Mouse (Mus musculus) heart, embryonic 11.5 days (tissue): Measurements from ENCODE around the gene Gm28635. TPM values are rescaled to one million over a fixed set of nuclear protein-coding genes. Genes with fewer than 3 reads are reported as not detected.

Experiments
- ATAC-seq: fragments of 200-750 bp; cut with Nextera tagmentation; replicated peaks from 2 replicates; pipeline ENCODE4 v1.8.0; 2017; ENCODE audit warnings: moderate library complexity; ENCODE audit not compliant: insufficient number of reproducible peaks, low FRiP score, low TSS enrichment
- H3K27ac ChIP-seq: fragments of 300-500 bp; sonication (generic); 2 replicates; pipeline ENCODE4 v1.5.1; 2014; ENCODE audit warnings: mild to moderate bottlenecking, low read depth, low read length
- H3K27me3 ChIP-seq: fragments of 300-500 bp; sonication (generic); 2 replicates; pipeline ENCODE4 v1.6.1; 2014; ENCODE audit warnings: mild to moderate bottlenecking, low read length, mixed read lengths; ENCODE audit not compliant: control insufficient read depth, insufficient read depth
- H3K36me3 ChIP-seq: fragments of 300-500 bp; sonication (generic); 2 replicates; pipeline ENCODE4 v1.6.1; 2014; ENCODE audit warnings: mild to moderate bottlenecking, low read length, moderate library complexity, mixed read lengths; ENCODE audit not compliant: control insufficient read depth, insufficient read depth
- H3K4me1 ChIP-seq: fragments of 300-500 bp; sonication (generic); 2 replicates; pipeline ENCODE4 v1.6.1; 2014; ENCODE audit warnings: low read length; ENCODE audit not compliant: control insufficient read depth, insufficient read depth
- H3K4me2 ChIP-seq: fragments of 300-500 bp; sonication (generic); 2 replicates; pipeline ENCODE4 v1.6.1; 2014; ENCODE audit warnings: mild to moderate bottlenecking, moderate library complexity
- H3K4me3 ChIP-seq: fragments of 300-500 bp; sonication (generic); 2 replicates; pipeline ENCODE4 v1.5.1; 2014; ENCODE audit warnings: low read depth, low read length
- H3K9ac ChIP-seq: fragments of 300-500 bp; sonication (generic); 2 replicates; pipeline ENCODE4 v1.6.1; 2014; ENCODE audit warnings: mild to moderate bottlenecking, low read depth, low read length, moderate library complexity
- H3K9me3 ChIP-seq: fragments of 300-500 bp; sonication (generic); replicated peaks from 2 replicates; pipeline ENCODE4 v1.6.1; 2016; ENCODE audit warnings: low read length; ENCODE audit not compliant: control insufficient read depth
- WGBS: fragments of 180-500 bp; shearing (Covaris S2); extraction: QIAGEN DNeasy Blood & Tissue Kit; methylation state at CpG from one replicate; pipeline ENCODE4 v1.1.7; 2014; ENCODE audit not compliant: insufficient replicate concordance; 5-methylcytosine and 5-hydroxymethylcytosine counted together
- polyA plus RNA-seq: library from polyadenylated mRNA; unstranded; fragments of >200 nt; fragmentation: Nextera tagmentation; extraction: Ambion mirVana; gene quantifications from 2 replicates; pipeline ENCODE4 v1.2.1, GENCODE M21; 2014

Gm28635 gene
- polyA plus RNA-seq, 1 experiment from 2014 or later = not detected

GRCm38 (mm10) chr2:84636231-84636741 is 41.6 kb downstream of the Gm28635 start:
- H3K27me3 ChIP-seq = no peaks in the 10 kb centered on the region
- WGBS = 17% methylated on average over 8 of the region's 8 CpGs
- no peaks in the 10 kb centered on the region for H3K36me3 ChIP-seq
- peak overlapping the region; percentile 31 for H3K4me3 ChIP-seq
- H3K27ac ChIP-seq = peak overlapping the region; percentile 98
- H3K4me2 ChIP-seq = peak overlapping the region; percentile 61
- no peak for ATAC-seq
- peaks cover 83% of the 10 kb centered on the region for H3K4me1 ChIP-seq
- H3K9ac ChIP-seq = peak overlapping the region; percentile 64
- no peaks in the 10 kb centered on the region for H3K9me3 ChIP-seq

GRCm38 (mm10) chr2:84635611-84636010 is 42.2 kb downstream of the Gm28635 start:
- Histone ChIP-seq H3K4me2 (peak overlapping the region; percentile 61), H3K4me1 (peaks cover 78% of the 10 kb centered on the region), H3K27ac (peak overlapping the region; percentile 98), H3K9me3 (no peaks in the 10 kb centered on the region), H3K27me3 (no peaks in the 10 kb centered on the region), H3K9ac (peak overlapping the region; percentile 64), H3K36me3 (no peaks in the 10 kb centered on the region), H3K4me3 (peak overlapping the region; percentile 31; the same call in 1 of the 2 replicates)
- peak; percentile 88 for ATAC-seq
- 2% methylated on average over 2 of the region's 2 CpGs for WGBS

- ATAC-seq = no peak
- peak overlapping the region; percentile 31 for H3K4me3 ChIP-seq
These were observed 42.8 kb downstream of the Gm28635 start for GRCm38 (mm10) chr2:84634934-84635482.

GRCm38 (mm10) chr2:84634006-84634405 is 43.8 kb downstream of the Gm28635 start:
- Histone ChIP-seq H3K9me3 (no peaks in the 10 kb centered on the region), H3K27ac (peak overlapping the region; percentile 98), H3K36me3 (no peaks in the 10 kb centered on the region), H3K27me3 (no peaks in the 10 kb centered on the region), H3K4me2 (peak overlapping the region; percentile 61), H3K4me1 (peaks cover 71% of the 10 kb centered on the region), H3K4me3 (peak overlapping the region; percentile 5; the same call in 1 of the 2 replicates), H3K9ac (peak overlapping the region; percentile 64)
- ATAC-seq = no peak
- WGBS = 29% methylated on average over 4 of the region's 4 CpGs

More at GRCm38 (mm10) chr2:84634934-84635482, 42.8 kb downstream of the Gm28635 start:
- Histone ChIP-seq H3K36me3 (no peaks in the 10 kb centered on the region), H3K9me3 (no peaks in the 10 kb centered on the region), H3K27ac (peak overlapping the region; percentile 98), H3K27me3 (no peaks in the 10 kb centered on the region), H3K4me2 (peak overlapping the region; percentile 61), H3K9ac (peak overlapping the region; percentile 64), H3K4me1 (peaks cover 73% of the 10 kb centered on the region)
- WGBS = 15% methylated on average over 4 of the region's 4 CpGs

GRCm38 (mm10) chr2:84632999-84633398 is 44.8 kb downstream of the Gm28635 start:
- 0% methylated on average over 3 of the region's 3 CpGs for WGBS
- Histone ChIP-seq H3K36me3 (no peaks in the 10 kb centered on the region), H3K4me2 (peak overlapping the region; percentile 54), H3K27me3 (no peaks in the 10 kb centered on the region), H3K9me3 (no peaks in the 10 kb centered on the region), H3K9ac (peak overlapping the region; percentile 64), H3K27ac (peak overlapping the region; percentile 98), H3K4me3 (no peak overlapping the region), H3K4me1 (peaks cover 65% of the 10 kb centered on the region)
- ATAC-seq = no peak; the same call in 1 of the 2 replicates

GRCm38 (mm10) chr2:84632001-84632400 is 45.8 kb downstream of the Gm28635 start:
- H3K4me3 ChIP-seq = no peak overlapping the region
- no peaks in the 10 kb centered on the region for H3K27me3 ChIP-seq
- H3K36me3 ChIP-seq = no peaks in the 10 kb centered on the region
- WGBS = 89% methylated on average over 1 of the region's 1 CpGs
- no peak overlapping the region for H3K9ac ChIP-seq
- no peak for ATAC-seq
- H3K9me3 ChIP-seq = no peaks in the 10 kb centered on the region
- peak overlapping the region; percentile 54; the same call in 1 of the 2 replicates for H3K4me2 ChIP-seq
- peaks cover 63% of the 10 kb centered on the region for H3K4me1 ChIP-seq
- peak overlapping the region; percentile 98 for H3K27ac ChIP-seq

GRCm38 (mm10) chr2:84627036-84627435 is 50.8 kb downstream of the Gm28635 start:
- no peak for ATAC-seq
- Histone ChIP-seq H3K27ac (peak overlapping the region; percentile 46), H3K9me3 (no peaks in the 10 kb centered on the region), H3K4me3 (no peak overlapping the region), H3K4me2 (no peak overlapping the region), H3K9ac (0 out of 2 replicates have a peak overlapping the region, but pooled peaks have one; percentile 23), H3K27me3 (no peaks in the 10 kb centered on the region), H3K36me3 (peaks cover 7% of the 10 kb centered on the region), H3K4me1 (peaks cover 44% of the 10 kb centered on the region)
- WGBS = 37% methylated on average over 3 of the region's 3 CpGs

- H3K27me3 ChIP-seq = no peaks in the 10 kb centered on the region
- H3K4me3 ChIP-seq = no peak overlapping the region
- H3K4me2 ChIP-seq = 0 out of 2 replicates have a peak overlapping the region, but pooled peaks have one; percentile 11
- H3K9me3 ChIP-seq = no peaks in the 10 kb centered on the region
- no peak overlapping the region for H3K9ac ChIP-seq
- no peak for ATAC-seq
- WGBS = 62% methylated on average over 7 of the region's 7 CpGs
- peaks cover 39% of the 10 kb centered on the region for H3K4me1 ChIP-seq
- peak overlapping the region; percentile 46; the same call in 1 of the 2 replicates for H3K27ac ChIP-seq
- H3K36me3 ChIP-seq = peaks cover 7% of the 10 kb centered on the region
These were observed 51.4 kb downstream of the Gm28635 start for GRCm38 (mm10) chr2:84626366-84626975.
